ENCODE assay signal across 9 mouse cellular contexts in genomic region chr4:135246866-135247756, GRCm38 (mm10). TPM values are rescaled to one million over a fixed set of nuclear protein-coding genes. Genes with fewer than 3 reads are reported as not detected.
DNase-seq lines count a peak whose midpoint lies in the region; ATAC-seq and TF ChIP-seq lines count a peak whose summit lies in the region.
"Had no signal": no experiment of that assay in that cellular context is flagged by ENCODE, and none has a peak within 500 bp of the region (broad histone marks: within the 10 kb centered on the region; RNA-seq: fewer than 3 reads in every experiment).

No protein-coding gene starts in this region.

- no peaks in the 10 kb centered on the region for H3K9me3 ChIP-seq in midbrain, postnatal 0 days (ENCODE audit: low read length)

- H3K79me2 ChIP-seq in heart, adult 2 months (replicated peaks; ENCODE audit: control insufficient read depth, insufficient read depth, low read length): peaks cover 23% of the 10 kb centered on the region
- H3K79me2 ChIP-seq in liver, adult 2 months (ENCODE audit: control insufficient read depth, insufficient read depth, low read length): peaks cover 45% of the 10 kb centered on the region

- intact Hi-C loops in heart, adult 2 months (cut with DNase I): no loop called here
- intact Hi-C loops in heart, postnatal 10 days (cut with DNase I): no loop called here

- 37% methylated on average over 23 of the region's 23 CpGs for WGBS in heart, adult 2 months
- WGBS in liver, adult 2 months: 39% methylated on average over 23 of the region's 23 CpGs
- WGBS in midbrain, postnatal 0 days: 55% methylated on average over 23 of the region's 23 CpGs

- no peak overlapping the region for H3K4me2 ChIP-seq in midbrain, postnatal 0 days (ENCODE audit: low read depth, low read length, poor library complexity, severe bottlenecking)

- H3K4me1 ChIP-seq in heart, adult 2 months (ENCODE audit: control insufficient read depth, insufficient read depth, low read length): peaks cover 20% of the 10 kb centered on the region
- H3K4me1 ChIP-seq in liver, adult 2 months (ENCODE audit: control insufficient read depth, insufficient read depth, low read length): peaks cover 39% of the 10 kb centered on the region
- peaks cover 13% of the 10 kb centered on the region for H3K4me1 ChIP-seq in embryonic fibroblast, embryonic 13.5 days (ENCODE audit: control insufficient read depth, insufficient read depth, low read length)
- H3K4me1 ChIP-seq in midbrain, postnatal 0 days (ENCODE audit: insufficient read depth, low read length): no peaks in the 10 kb centered on the region

- no peak for TF ChIP-seq EP300 in heart, adult 2 months (IDR thresholded peaks at IDR 0.05; ENCODE audit: insufficient read depth, low read depth, low read length)

- no peak overlapping the region for H3K4me3 ChIP-seq in heart, adult 2 months
- no peak overlapping the region for H3K4me3 ChIP-seq in liver, adult 2 months (ENCODE audit: insufficient read depth, low read depth, low read length)
- no peak overlapping the region for H3K4me3 ChIP-seq in embryonic fibroblast, embryonic 13.5 days (ENCODE audit: insufficient read depth, low read length)
- no peak overlapping the region for H3K4me3 ChIP-seq in midbrain, postnatal 0 days (ENCODE audit: low read depth, low read length)

- H3K9ac ChIP-seq in heart, adult 2 months (ENCODE audit: low read depth, low read length): no peak overlapping the region
- H3K9ac ChIP-seq in liver, adult 2 months (ENCODE audit: low read depth, low read length): peak overlapping the region; percentile 39
- H3K9ac ChIP-seq in midbrain, postnatal 0 days (replicated peaks; ENCODE audit: low read length, poor library complexity, severe bottlenecking): no peak overlapping the region

- peaks cover 15% of the 10 kb centered on the region for H3K36me3 ChIP-seq in heart, adult 2 months (ENCODE audit: control insufficient read depth, insufficient read depth, low read length)
- no peaks in the 10 kb centered on the region for H3K36me3 ChIP-seq in liver, adult 2 months (ENCODE audit: control insufficient read depth, insufficient read depth, low read length)
- H3K36me3 ChIP-seq in midbrain, postnatal 0 days (ENCODE audit: insufficient read depth, low read length): no peaks in the 10 kb centered on the region

- no peak for TF ChIP-seq POLR2A in heart, adult 2 months (IDR thresholded peaks at IDR 0.05; ENCODE audit: insufficient read depth, low read depth, low read length)
- no peak for TF ChIP-seq POLR2A in liver, adult 2 months (IDR thresholded peaks at IDR 0.05; ENCODE audit: extremely low read depth, insufficient read depth, low read length)
- TF ChIP-seq POLR2A in embryonic fibroblast, embryonic 13.5 days (IDR thresholded peaks at IDR 0.05; ENCODE audit: low read depth, low read length): no peak

- ATAC-seq in midbrain, postnatal 0 days (ENCODE audit: low FRiP score): no peak

- H3K27ac ChIP-seq in heart, adult 2 months: peak overlapping the region; percentile 2; the same call in 1 of the 2 replicates
- peak overlapping the region; percentile 88 for H3K27ac ChIP-seq in liver, adult 2 months (replicated peaks; ENCODE audit: insufficient read depth, low read depth, low read length)
- peak overlapping the region; percentile 73 for H3K27ac ChIP-seq in embryonic fibroblast, embryonic 13.5 days (ENCODE audit: insufficient read depth, low read length)
- 0 out of 2 replicates have a peak overlapping the region, but pooled peaks have one; percentile 12 for H3K27ac ChIP-seq in midbrain, postnatal 0 days (ENCODE audit: low read depth, low read length)

- DNase-seq in heart, adult 2 months: no peak
- DNase-seq in heart, postnatal 10 days: no peak
- peak; percentile 53 for DNase-seq in liver, adult 2 months (ENCODE audit: extremely low read depth, low read depth, low spot score)
- DNase-seq in liver: no peak
- DNase-seq in midbrain, postnatal 0 days (ENCODE audit: low spot score): no peak
- no peak for DNase-seq in gastrocnemius, adult 18-20 months (ENCODE audit: low spot score)
- no peak for DNase-seq in cerebellum, postnatal 25 days
- DNase-seq: adrenal gland, postnatal 14 days had no signal

- H3K27me3 ChIP-seq in heart, adult 2 months (ENCODE audit: control insufficient read depth, insufficient read depth, low read length): no peaks in the 10 kb centered on the region
- no peaks in the 10 kb centered on the region for H3K27me3 ChIP-seq in liver, adult 2 months (ENCODE audit: control insufficient read depth, insufficient read depth, low read length)
- H3K27me3 ChIP-seq in midbrain, postnatal 0 days (ENCODE audit: insufficient read depth, low read length): no peaks in the 10 kb centered on the region

- TF ChIP-seq CTCF in heart, adult 2 months (IDR thresholded peaks at IDR 0.05): no peak
- no peak for TF ChIP-seq CTCF in liver, adult 2 months (IDR thresholded peaks at IDR 0.05; ENCODE audit: low read depth, low read length)
- TF ChIP-seq CTCF in embryonic fibroblast, embryonic 13.5 days (IDR thresholded peaks at IDR 0.05; ENCODE audit: borderline replicate concordance, insufficient read depth, low read length): no peak
- no peak for TF ChIP-seq CTCF in midbrain, postnatal 0 days (IDR thresholded peaks at IDR 0.05)

RNA-seq across cellular contexts. Expression of gene Clic4, which starts 25.5 kb away (rescaled TPM):
- 100 to 1,000 TPM; 248 to 249 TPM for total RNA-seq in heart, adult 2 months (2021)
- 148 and 227 TPM in 2 replicates for polyA plus RNA-seq in heart, adult 2 months (2012; rRNA removed)
- total RNA-seq in heart, postnatal 10 days (2021): 100 to 1,000 TPM; 309 to 310 TPM
- total RNA-seq in liver, adult 2 months (2014; rRNA removed): 23.0 and 27.7 TPM in 2 replicates
- 23.4 and 30.8 TPM in 2 replicates for polyA plus RNA-seq in liver, adult 2 months (2012; rRNA removed)
- 223 and 251 TPM in 2 replicates for polyA plus RNA-seq in embryonic fibroblast, embryonic 13.5 days (2011; ENCODE audit: insufficient read length, low read depth, missing spikeins)
- 47.4 and 55.5 TPM in 2 replicates for total RNA-seq in midbrain, postnatal 0 days (2014; rRNA removed)
- 38.0 and 38.6 TPM in 2 replicates for polyA plus RNA-seq in midbrain, postnatal 0 days (2015; fragmentation: Nextera tagmentation; extraction: Ambion mirVana)
- total RNA-seq in gastrocnemius, adult 18-20 months (2021): 10 to 100 TPM; 27.6 to 40.4 TPM

Comparison
In these comparisons a context has a peak if more than half of its experiments do, and no peak if none do; other contexts are left out.
1. H3K27ac ChIP-seq: peak in every context shown above with its lines; median percentile 88 in liver, adult 2 months; 73 in embryonic fibroblast, embryonic 13.5 days; 12 in midbrain, postnatal 0 days; 2 in heart, adult 2 months.